Mouse (Mus musculus) WW6 (cell line): ENCODE measurements around the gene Mfge8.
A peak's percentile ranks its signal among the peaks of the same experiment; 100 is the strongest.

Source experiments
- DNase-seq: peaks from one replicate; pipeline ENCODE4 v3.0.0-alpha.2; 2013; ENCODE audit warnings: low read depth, low spot score

Mfge8 gene

DNA sequence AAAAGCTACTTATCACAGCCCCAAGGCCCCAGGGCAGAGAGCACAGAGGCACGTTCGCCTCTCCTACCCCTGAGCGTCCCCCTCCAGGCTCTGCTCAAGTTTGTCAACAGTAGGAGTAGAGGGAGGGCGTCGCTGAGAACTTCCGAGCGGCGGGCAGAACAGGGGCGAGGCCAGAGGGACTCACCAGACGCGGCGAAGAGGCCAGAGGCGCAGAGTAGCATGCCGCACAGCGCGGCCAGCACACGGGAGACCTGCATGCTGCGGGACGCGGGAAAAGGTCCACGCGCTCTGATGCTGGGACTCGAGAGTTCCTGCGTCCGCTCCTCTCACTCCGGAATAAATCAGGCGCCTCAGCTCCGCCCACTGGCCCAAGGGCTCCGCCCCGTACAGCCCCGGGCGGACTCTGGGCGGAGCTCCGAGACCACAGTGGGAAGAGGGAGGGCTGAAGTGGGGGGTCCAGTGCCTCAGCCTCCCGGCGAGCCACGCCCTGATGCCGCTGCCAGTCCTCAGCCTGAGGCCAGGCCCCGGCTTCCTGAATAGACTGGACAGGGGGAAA, at the start of gene Mfge8:
TSS of gene Mfge8 (minus strand) at position 350 of the 556 bp plus-strand sequence.
- peak; percentile 87 for DNase-seq

DNA sequence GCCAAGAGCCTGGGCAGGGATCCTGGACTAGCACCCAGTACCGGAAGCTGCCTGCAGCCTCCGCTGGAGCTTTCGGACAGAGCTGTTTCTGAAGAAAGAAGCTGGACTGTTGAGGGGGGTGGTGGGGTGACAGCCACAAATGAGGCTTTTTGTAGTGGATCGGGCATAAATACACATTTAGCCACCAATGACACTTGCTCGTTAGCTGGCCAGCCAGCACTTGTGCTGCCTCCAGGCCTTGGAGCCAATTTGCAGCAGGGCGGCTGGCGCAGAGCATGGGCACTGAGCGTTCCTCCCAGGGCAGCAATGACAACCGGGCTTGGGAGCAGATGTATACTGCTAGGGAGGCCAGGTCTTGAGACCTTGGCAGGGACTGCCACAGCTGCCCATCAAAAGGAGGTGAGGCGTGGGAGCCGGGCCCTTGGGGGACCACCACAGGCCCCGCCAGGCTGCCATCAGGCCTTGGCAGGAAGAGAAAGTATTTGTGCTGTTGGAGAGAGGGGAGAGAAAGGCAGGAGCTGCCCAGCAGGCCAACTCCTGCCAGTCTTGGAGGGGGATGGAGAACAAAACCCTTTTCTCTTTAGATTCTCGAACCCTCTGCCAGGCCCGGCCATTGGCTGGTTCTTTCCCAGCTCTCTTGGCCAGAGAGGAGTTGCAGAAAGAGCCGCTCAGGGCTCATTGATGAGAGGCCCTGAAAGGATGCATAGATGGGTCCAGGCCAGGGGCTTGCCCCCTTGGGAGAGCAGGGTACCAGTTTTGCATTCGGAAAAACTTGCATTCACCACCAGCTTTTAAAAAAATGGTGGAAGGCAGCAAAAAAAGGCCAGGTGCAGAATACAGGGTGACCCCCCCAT, 45.9 kb upstream of the Mfge8 start:
- DNase-seq, result no peak

DNA sequence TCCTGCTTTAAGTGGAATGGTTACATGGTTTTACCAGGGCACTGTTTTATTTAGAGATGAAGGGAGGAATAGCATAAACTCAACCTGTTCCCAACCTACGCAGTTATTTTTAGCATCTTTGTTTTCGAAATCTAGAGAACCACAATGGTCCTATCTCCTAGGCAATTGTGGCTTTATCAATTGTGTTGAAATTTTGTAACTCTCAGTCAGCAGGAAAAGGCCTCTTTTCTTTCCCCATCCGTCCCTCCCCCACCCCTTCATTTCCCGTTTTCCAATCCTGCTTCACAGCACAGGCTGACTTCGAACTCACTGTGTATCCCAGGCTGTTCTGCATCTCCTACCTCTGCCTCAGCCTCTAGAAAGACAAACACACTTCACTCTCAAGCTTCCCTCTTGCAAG, 45.1 kb upstream of the Mfge8 start:
- DNase-seq, result no peak

DNA sequence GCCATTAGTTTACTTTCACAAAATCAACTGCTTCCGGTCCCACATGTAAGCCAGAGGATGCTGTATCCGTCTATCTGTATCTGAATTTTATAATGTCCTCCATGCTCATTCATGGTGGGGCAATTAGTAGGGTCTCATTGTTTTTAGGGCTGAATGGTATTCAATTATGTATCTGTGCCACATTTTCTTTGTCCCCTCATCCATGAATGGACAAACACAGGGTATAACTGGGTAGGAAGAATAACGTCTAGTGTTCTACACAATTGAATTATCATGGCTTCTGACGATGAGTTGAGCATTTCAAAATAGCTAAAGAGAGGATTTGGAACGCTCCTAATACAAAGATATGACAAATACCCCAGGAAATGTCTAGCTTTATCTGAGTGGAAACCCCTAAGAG, 42.6 kb upstream of the Mfge8 start:
- no peak for DNase-seq

DNA sequence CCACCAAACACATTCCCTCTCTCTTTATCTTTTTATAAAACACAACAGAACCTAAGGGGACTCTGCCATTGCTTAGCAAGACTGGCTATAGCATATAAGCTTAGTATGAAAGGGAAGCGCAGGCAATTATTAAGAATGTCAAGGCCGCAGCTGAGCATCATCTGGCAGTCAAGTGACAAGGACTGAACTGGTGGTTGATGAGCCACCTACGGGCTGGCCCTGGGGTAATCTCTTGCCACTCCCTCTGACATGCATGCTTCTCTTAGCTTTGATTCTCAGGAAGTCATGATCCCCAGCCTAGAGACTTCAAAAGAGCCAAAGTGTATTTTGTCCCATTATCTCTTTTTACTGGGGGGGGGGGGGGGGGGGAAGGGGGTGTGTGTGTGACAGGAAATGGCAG, 41.7 kb upstream of the Mfge8 start:
- DNase-seq, result no peak

DNA sequence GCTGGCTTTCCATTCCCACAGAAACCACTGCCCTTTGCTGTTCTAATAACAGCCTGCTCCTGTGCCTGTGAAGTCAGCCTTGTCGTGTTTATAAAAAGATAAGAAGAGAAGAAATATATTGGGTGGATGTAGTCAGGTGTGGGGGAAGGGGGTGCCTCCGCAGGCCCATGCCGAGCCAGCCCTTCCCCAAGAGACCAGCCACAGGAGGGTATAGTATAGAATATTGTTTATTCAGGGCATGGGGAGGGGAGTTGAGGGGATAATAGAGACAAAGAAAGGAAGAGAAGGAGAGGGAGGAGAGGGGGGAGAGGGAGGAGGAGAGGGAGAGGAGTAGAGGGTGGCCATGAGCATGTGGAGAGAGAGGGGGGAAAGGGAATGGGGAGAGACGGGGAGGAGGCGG, 40.4 kb upstream of the Mfge8 start:
- DNase-seq, result no peak

DNA sequence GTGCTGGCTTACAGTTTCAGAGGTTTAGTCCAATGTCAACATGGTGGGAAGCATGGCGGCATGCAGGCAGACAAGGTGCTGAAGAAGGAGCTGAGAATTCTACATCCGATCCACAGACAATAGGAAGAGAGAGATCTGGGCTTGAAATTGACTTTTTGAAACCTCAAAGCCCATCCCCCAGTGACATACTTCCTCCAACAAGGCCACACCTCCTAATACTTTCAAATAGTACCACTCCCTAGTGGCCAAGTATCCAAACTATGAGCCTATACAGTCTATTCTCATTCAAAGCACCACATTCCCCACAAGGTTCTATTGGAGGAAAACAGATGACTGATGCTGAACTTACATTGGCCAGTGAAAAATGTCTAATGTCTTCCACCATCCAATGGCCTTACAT, 38.7 kb upstream of the Mfge8 start:
- no peak for DNase-seq

DNA sequence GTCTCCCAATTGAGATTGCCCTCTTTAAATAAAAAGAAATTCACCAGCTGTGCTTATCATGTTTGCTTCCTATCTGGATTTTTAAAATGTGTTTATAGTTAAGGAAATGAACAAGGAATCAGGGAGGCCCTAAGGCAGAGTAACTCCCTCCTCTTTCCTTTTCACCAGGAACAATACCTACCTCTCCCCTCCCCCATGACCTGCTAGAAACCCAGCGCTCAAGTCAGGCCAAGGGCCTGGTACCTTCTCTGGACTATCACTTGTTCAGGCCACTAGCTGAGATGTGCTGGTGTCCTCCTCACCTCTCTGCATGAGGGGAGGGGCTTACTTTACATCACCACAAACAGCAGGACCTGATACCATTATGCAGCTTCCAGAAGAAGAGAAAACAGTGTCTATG, 34.6 kb upstream of the Mfge8 start:
- DNase-seq, result no peak

DNA sequence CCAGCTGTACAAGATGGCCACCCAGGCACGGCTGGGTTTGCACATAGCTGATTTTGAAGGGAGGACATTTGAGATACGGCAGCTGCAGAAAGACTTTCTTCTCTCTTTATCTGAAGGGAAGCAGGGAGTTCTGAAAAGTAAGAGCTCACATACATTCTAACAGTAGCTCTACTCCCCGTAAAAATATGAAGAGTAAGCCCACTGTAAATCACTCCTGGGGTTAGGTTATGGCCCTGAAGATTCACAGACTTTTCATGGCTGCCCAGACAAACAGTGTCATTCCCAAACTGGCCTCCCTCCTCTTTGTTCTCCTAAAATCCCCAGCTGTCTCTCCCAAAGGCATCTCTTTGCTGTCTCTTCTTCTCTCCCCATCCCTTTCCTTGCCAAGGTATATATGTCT, 24.9 kb upstream of the Mfge8 start:
- DNase-seq, result no peak

DNA sequence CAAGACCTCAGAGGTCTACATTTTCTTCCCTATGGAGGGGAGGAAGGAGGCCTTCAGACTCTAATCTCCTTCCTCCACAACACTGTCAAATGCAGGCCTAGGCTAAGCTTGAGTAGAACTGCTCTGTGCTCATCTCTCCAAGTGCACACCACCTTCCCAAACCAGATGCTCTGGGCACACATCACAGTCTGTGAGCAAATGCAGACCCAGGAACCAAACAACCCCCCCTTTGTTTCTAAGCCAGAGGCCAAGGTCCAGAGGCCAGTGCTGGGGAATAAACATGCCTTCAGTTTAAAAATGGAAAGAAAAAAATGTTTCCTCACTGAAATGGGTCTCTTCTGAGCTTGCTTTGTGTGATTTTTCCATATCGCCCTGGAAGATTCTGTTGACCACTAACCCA, 22.9 kb upstream of the Mfge8 start:
- no peak for DNase-seq

DNA sequence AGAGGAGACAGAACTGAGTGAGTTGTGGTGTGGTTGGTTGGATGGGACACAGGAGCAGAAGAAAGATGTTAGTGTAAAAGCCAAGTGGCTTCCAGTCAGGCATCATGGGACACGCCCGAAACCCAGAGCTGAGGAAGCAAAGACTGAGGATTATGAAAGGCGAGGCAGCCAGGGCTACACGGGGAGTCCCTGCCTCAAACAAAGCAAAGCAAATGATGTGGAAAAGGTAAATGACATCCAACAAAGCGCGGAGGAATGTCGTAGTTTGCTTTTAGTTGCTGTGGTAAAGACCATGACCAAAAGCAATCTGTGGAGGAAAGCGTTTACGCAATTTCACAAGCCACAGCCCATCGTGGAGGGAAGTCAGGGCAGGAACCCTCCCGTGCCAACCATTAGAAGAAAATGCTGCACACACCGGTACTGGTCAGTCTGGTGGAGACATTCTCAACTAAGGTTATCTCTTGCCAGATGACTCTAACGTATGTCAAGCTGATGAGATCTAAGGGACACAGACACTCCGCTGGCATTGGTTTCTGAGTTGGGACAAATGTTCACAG, 18.2 kb upstream of the Mfge8 start:
- no peak for DNase-seq

DNA sequence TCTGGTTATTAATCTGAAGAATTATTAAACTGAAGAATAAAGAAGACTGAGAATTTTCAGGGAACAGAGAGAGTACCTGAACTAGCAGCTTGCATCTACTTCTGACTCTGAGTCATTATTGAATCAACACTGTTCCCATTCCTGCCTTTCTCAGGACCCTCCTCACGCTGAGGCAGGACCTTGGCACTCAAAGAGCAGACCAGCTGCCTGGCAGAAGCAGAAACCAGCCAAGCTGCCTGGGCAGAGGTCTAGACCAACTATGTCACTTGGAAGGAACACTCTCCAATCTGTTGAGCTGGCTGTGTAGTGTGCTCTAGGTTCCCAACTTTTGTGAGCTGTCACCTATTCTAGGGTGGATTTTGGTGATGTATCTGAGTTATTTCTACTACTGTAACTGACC, 10.5 kb upstream of the Mfge8 start:
- DNase-seq, result no peak

DNA sequence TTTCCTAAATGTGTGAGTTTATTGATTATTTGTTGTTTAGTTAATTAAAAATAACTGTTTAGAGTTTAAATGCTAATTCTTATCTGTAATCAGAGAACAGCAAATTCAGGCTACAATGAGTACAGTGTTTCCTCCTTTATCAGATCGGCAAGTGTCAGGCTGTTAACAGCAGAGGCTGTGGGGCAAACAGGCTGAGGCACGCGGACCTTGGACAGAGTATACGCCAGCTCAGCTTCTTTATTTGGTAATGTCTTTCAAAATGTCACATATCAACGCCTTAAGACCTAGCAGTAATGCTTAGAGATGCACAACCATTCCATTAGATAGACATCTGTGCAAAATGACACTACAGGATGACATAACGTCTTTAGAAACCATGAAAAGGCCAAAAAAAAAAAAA, 662 bp upstream of the Mfge8 start:
- no peak for DNase-seq

DNA sequence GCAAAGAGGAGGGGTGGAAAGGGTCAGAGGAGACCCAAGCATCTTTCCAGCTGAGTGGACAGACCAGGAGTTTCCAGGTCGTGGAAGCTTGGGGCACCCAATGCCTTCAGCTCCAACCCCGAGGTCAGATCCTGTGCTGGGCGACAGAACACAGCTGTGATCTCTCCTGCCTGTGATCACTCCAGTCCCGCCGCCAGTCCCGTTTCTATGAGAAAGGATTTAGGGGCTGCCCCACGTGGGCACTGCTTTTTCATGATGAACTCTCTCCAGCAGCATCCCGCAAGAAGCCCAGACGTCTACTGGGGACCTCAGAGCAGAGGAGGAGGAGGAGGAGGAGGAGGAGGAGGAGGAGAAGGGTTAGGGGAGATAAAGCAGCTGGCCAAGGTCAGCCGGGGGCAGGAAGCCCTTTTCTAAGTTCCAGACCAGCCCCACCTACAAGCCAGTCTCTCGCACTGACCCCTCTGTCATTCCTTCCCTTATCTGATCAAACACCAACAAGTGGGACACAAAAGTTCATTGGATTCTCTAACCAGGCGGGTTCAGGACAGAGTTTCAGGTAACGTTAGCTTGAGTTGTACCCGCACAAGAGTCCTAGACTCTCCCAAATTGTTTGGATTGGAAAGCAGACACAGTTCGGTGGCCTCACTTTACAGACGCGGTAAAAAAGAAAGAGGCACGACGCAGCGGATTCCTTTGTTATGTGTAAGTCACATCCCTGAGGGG, 768 bp downstream of the Mfge8 start:
- no peak for DNase-seq

DNA sequence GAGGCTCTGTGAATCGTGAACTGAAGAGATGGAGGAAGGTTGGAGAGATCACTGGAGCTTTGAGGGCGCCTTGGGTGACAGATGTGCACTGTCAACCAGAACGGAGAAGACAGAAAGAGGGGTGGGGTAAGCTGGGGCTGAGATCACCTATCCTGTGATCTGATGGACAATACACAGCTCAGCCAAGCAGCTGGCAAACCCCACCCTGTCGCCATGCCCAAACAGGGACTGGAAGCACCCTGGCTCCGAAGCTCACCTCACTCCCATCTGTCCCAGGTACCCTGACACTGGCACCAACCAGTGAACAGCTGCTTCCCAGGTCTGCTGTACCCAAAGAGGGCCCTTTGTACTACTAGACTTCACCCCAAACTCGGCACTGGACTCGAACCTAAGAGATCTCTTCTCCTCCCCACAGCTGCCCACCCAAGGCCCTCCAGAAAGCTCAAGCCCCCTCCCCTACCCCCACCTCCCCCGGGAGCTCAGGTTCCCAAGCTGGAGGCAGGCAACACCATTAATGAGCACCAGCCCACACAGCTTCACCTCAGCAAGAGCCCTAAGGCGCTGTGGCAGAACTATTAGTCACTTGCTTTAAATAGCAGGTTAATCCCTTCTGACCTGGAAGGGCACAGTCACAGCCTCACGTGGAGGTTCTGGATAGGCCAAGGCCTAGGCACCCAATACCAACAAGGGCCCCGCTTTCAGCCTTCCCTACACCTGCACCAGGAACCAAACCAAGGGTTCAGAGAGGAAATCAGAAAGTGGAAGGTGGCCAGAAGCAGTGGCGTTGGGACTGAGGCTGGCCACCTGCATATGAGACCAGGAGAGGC, 1.6 kb downstream of the Mfge8 start:
- DNase-seq, result no peak

DNA sequence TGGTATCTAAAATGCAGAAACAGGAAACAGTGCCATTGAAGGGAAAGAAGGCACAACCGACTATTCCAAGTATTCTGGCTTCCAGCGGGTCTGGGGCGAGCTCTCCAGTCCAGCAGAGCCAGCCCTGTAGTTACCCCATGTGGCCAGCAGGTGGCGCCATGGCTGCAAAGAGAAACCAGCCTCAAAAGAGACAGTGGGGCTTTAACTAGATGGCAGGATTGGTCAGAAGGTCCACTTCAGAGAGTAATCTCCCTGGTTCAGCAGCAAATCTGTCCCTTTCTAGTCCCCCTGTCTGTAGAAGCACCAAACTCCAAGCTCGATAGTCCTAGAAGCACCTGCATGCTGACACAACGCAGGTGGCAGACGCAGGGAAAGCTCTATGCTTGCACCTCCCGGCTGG, 8.0 kb downstream of the Mfge8 start:
- no peak for DNase-seq

DNA sequence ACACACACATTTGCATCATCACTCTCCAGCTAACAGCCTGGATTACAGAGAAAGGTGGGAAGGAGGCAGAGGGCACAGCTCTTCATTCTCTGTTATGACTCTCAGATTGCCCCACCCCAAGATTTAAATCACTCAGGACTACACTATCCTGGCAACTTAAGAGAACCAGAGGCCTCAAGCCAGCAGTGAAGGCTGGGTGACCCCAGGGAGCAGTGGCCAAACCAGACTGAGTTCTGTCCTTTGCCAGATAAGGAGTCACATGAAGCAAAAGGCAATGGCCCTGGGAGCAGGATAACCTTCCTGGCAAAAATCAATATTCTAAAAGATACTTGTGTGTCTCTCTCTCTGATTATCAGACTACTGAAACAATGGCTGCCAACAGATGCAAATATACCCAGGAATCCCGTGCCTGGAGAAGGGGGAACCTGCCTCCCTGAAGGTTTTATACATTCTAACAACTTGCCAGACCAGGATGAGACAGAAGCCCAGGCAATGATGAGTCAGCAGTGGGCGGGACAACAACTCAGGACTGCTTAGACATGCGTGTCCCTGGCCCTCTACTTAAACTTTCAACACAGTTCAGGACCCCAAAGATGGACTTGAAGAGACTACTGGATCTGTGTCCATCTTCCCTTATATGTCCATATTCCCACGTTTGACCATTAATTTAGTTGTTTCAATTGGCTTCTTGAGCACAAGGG, 8.8 kb downstream of the Mfge8 start:
- DNase-seq, result no peak

DNA sequence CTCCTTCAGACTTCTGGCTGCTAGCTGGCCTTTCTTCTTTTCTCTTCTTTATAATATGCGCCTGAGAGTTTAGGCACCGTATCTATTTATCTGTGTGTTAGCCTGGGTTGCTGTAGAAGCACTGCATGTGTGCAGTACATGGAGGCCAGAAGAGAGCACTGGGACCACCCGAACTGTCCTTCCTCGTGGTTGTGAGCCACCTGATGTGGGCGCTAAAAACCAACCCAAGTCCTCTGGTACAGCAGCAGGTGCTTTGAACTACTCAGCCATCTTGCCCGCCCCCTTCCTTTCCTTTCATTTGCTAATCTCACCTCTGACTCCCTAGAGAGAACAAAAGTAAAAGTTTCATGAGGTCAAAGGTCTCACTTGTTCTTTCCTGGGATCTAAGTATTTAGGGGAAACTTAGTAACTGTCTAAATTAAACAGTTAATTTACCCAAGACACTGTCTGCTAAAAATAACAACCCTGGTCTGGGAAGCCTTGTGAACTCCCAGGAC, 9.5 kb downstream of the Mfge8 start:
- no peak for DNase-seq

DNA sequence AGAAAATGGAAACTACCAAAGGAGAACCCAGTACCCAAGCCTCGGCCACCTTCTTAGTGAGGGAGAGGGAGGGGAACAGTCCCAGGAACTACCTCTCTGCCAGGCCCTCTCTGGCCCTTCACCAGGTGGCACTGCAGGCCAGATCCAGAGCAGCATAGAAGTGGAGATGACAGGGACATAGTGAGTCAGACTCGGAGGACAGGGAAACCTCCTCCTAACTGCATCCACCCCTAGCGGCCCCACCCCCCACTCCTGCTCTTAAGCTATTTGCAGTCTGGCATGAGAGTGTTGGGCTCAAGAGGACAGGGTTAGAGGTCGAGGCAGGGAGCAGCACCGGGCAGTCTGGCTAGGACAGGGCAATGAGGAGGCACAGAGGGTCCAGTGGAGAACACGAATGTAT, 15.5 kb downstream of the Mfge8 start:
- DNase-seq, result no peak

DNA sequence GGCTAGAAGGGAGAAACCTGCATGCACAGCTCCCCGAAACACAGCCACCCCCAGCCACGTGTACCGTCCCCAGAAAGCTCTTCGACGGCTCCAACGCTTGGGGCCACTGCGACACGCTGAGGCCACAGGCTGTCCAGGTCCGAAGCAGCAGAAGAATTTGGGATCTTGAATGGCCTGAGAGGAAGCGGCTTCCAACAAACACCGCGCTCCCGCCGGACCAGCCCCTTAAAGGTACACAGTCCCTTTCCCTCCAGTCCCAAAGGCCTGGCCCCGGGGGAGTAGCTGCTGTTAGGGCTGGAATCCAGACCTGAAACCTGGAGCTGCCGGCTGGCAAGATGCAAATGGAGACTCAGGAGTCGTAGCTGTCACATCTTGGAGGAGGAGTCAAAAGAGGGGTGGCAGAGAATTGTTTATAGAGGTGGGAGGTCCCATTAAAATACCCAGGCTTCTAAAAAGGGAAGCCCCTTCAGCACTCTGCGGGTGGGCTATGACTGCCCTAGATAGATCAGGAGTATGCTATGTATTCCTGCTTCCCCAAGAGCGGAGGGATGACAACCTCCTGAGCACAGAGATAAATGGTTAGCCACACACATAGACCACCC, 17.9 kb downstream of the Mfge8 start, which contains the start of gene Hapln3:
TSS of gene Hapln3 (minus strand) at position 176 of the 602 bp plus-strand sequence.
- no peak for DNase-seq
